Mouse (Mus musculus) CH12.LX (cell line): ENCODE measurements around the gene Gtf2h1. TPM values are rescaled to one million over a fixed set of nuclear protein-coding genes. Genes with fewer than 3 reads are reported as not detected.

Source experiments
- DNase-seq: peaks from one replicate; pipeline ENCODE4 v3.0.0-alpha.2; 2013; ENCODE audit errors: extremely low read depth
- H3K27ac ChIP-seq: 2 replicates; pipeline ENCODE4 v1.5.1; 2012; ENCODE audit warnings: low read depth, mild to moderate bottlenecking, control low read depth, moderate library complexity; ENCODE audit not compliant: insufficient read depth
- H3K27me3 ChIP-seq: replicated peaks from 2 replicates; pipeline ENCODE3; 2012; ENCODE audit warnings: inconsistent platforms
- H3K36me3 ChIP-seq, 2 experiments: replicated peaks in 1 of 2; 2 replicates each; pipeline versions ENCODE3 to v1.6.1; 2012; ENCODE audit warnings: inconsistent platforms in 1 of 2, low read length in 1 of 2, mild to moderate bottlenecking in 1 of 2, mixed read lengths in 1 of 2, moderate library complexity in 1 of 2; ENCODE audit not compliant: control insufficient read depth in 1 of 2, insufficient read depth in 1 of 2
- H3K4me1 ChIP-seq, 2 experiments: 2 replicates each; pipeline ENCODE4 v1.6.1; 2012; ENCODE audit warnings: inconsistent platforms in 1 of 2, moderate library complexity in 1 of 2; ENCODE audit not compliant: insufficient read depth in 2 of 2, control insufficient read depth in 1 of 2
- H3K4me2 ChIP-seq: 2 replicates; pipeline ENCODE4 v1.6.1; 2012; ENCODE audit warnings: low read depth, mild to moderate bottlenecking, control low read depth; ENCODE audit not compliant: poor library complexity, insufficient read depth, severe bottlenecking
- H3K4me3 ChIP-seq, 3 experiments: fragments of 150-350 bp in 1 of 3; sonication (generic) in 1 of 3; replicated peaks in 1 of 3; 2 replicates each; pipeline versions ENCODE3 to v1.5.1; 2011 to 2012; ENCODE audit warnings: low read depth in 2 of 3, low read length in 2 of 3, mild to moderate bottlenecking in 2 of 3, moderate library complexity in 2 of 3, control low read depth in 1 of 3, improper control_type of control experiment in 1 of 3, inconsistent platforms in 1 of 3, mixed read lengths in 1 of 3; ENCODE audit not compliant: poor library complexity in 1 of 3
- H3K79me2 ChIP-seq: replicated peaks from 2 replicates; pipeline ENCODE4 v1.6.1; 2012; ENCODE audit warnings: mild to moderate bottlenecking, moderate library complexity; ENCODE audit not compliant: control insufficient read depth, poor library complexity, insufficient read depth, severe bottlenecking; ENCODE audit errors: extremely low read depth
- H3K9ac ChIP-seq: 2 replicates; pipeline ENCODE4 v1.6.1; 2012; ENCODE audit warnings: low read depth, mild to moderate bottlenecking, control low read depth, moderate library complexity; ENCODE audit not compliant: insufficient read depth
- H3K9me3 ChIP-seq: replicated peaks from 2 replicates; pipeline ENCODE3; 2012; ENCODE audit warnings: low read length, inconsistent platforms, mixed read lengths
- BHLHE40 ChIP-seq: IDR thresholded peaks from 2 replicates; pipeline ENCODE4 v1.6.1; 2011; ENCODE audit warnings: mild to moderate bottlenecking, low read depth, low read length, improper control_type of control experiment
- CHD1 ChIP-seq: IDR thresholded peaks from 2 replicates; pipeline ENCODE4 v1.6.1; 2012; ENCODE audit warnings: low read depth, low read length, improper control_type of control experiment, inconsistent platforms
- ELF1 ChIP-seq: IDR thresholded peaks from 2 replicates; pipeline ENCODE4 v1.6.1; 2014; ENCODE audit warnings: low read depth, mild to moderate bottlenecking, inconsistent platforms, low read length, improper control_type of control experiment
- EP300 ChIP-seq: IDR thresholded peaks from 2 replicates; pipeline ENCODE4 v1.6.1; 2011; ENCODE audit warnings: low read length, improper control_type of control experiment
- ETS1 ChIP-seq: conservative IDR thresholded peaks from 2 replicates; pipeline ENCODE4 v1.6.1; 2012; ENCODE audit warnings: low read depth, mild to moderate bottlenecking, inconsistent platforms, low read length, improper control_type of control experiment, moderate library complexity
- HCFC1 ChIP-seq: IDR thresholded peaks from 2 replicates; pipeline ENCODE4 v1.6.1; 2012; ENCODE audit warnings: low read depth, mild to moderate bottlenecking, inconsistent platforms, low read length, improper control_type of control experiment
- JUN ChIP-seq: IDR thresholded peaks from 2 replicates; pipeline ENCODE4 v1.6.1; 2011; ENCODE audit warnings: low read depth, mild to moderate bottlenecking, low read length, improper control_type of control experiment, moderate library complexity; ENCODE audit not compliant: insufficient read depth
- JUND ChIP-seq: conservative IDR thresholded peaks from 2 replicates; pipeline ENCODE4 v1.6.1; 2011; ENCODE audit warnings: low read depth, low read length, improper control_type of control experiment
- KAT2A ChIP-seq: IDR thresholded peaks from 2 replicates; pipeline ENCODE4 v1.6.1; 2012; ENCODE audit warnings: low read length, improper control_type of control experiment, inconsistent platforms; ENCODE audit not compliant: insufficient replicate concordance
- MAFK ChIP-seq: IDR thresholded peaks from 2 replicates; pipeline ENCODE4 v1.6.1; 2011; ENCODE audit warnings: low read length, improper control_type of control experiment; ENCODE audit not compliant: insufficient replicate concordance
- MAX ChIP-seq: IDR thresholded peaks from 2 replicates; pipeline ENCODE4 v1.6.1; 2011; ENCODE audit warnings: low read length, improper control_type of control experiment
- MAZ ChIP-seq: IDR thresholded peaks from 2 replicates; pipeline ENCODE4 v1.6.1; 2012; ENCODE audit warnings: low read depth, mild to moderate bottlenecking, inconsistent platforms, low read length, improper control_type of control experiment, moderate library complexity
- MEF2A ChIP-seq: IDR thresholded peaks from 2 replicates; pipeline ENCODE4 v1.6.1; 2014; ENCODE audit warnings: low read depth, mild to moderate bottlenecking, inconsistent platforms, low read length, improper control_type of control experiment, borderline replicate concordance
- MYC ChIP-seq: IDR thresholded peaks from 2 replicates; pipeline ENCODE4 v1.6.1; 2011; ENCODE audit warnings: low read depth, mild to moderate bottlenecking, improper control_type of control experiment, low read length
- NRF1 ChIP-seq: IDR thresholded peaks from 2 replicates; pipeline ENCODE4 v1.6.1; 2014; ENCODE audit warnings: low read depth, mild to moderate bottlenecking, inconsistent platforms, low read length, improper control_type of control experiment, moderate library complexity
- PAX5 ChIP-seq: IDR thresholded peaks from 2 replicates; pipeline ENCODE4 v1.6.1; 2012; ENCODE audit warnings: low read length, inconsistent platforms, mixed read lengths
- POLR2AphosphoS2 ChIP-seq: IDR thresholded peaks from 2 replicates; pipeline ENCODE4 v1.6.1; 2011; ENCODE audit warnings: low read depth, low read length, improper control_type of control experiment
- RAD21 ChIP-seq: IDR thresholded peaks from 2 replicates; pipeline ENCODE4 v1.6.1; 2011; ENCODE audit warnings: low read depth, mild to moderate bottlenecking, low read length, improper control_type of control experiment, moderate library complexity
- SIN3A ChIP-seq: IDR thresholded peaks from 2 replicates; pipeline ENCODE4 v1.6.1; 2012; ENCODE audit warnings: low read length, improper control_type of control experiment, inconsistent platforms
- TCF12 ChIP-seq: IDR thresholded peaks from 2 replicates; pipeline ENCODE4 v1.6.1; 2014; ENCODE audit warnings: low read depth, mild to moderate bottlenecking, inconsistent platforms, low read length, improper control_type of control experiment
- UBTF ChIP-seq: IDR thresholded peaks from 2 replicates; pipeline ENCODE4 v1.6.1; 2012; ENCODE audit warnings: low read depth, mild to moderate bottlenecking, inconsistent platforms, low read length, improper control_type of control experiment, moderate library complexity
- USF1 ChIP-seq: IDR thresholded peaks from 2 replicates; pipeline ENCODE4 v1.6.1; 2014; ENCODE audit warnings: low read depth, mild to moderate bottlenecking, inconsistent platforms, low read length, improper control_type of control experiment
- ZC3H11A ChIP-seq: IDR thresholded peaks from 2 replicates; pipeline ENCODE4 v1.6.1; 2012; ENCODE audit warnings: low read depth, mild to moderate bottlenecking, inconsistent platforms, low read length, improper control_type of control experiment
- ZKSCAN1 ChIP-seq: IDR thresholded peaks from 2 replicates; pipeline ENCODE4 v1.6.1; 2012; ENCODE audit warnings: low read depth, inconsistent platforms, low read length, improper control_type of control experiment, borderline replicate concordance
- ZMIZ1 ChIP-seq: IDR thresholded peaks from 2 replicates; pipeline ENCODE4 v1.6.1; 2012; ENCODE audit warnings: low read depth, mild to moderate bottlenecking, inconsistent platforms, low read length, improper control_type of control experiment
- dilution Hi-C: fragments of 300-500 bp; cut with MboI; formaldehyde crosslinking; loops from 2 replicates; pipeline ENCODE4 v1.14.3; 2020; ENCODE audit warnings: low sequenced_read_pairs; ENCODE audit not compliant: extremely low pct_unique_long_range_greater_than_20kb, extremely low pct_ligation_motif_present
- in situ Hi-C: fragments of 300-500 bp; cut with MboI; formaldehyde crosslinking; loops from 3 replicates; pipeline ENCODE4 v1.14.3; 2019; ENCODE audit warnings: low sequenced_read_pairs, low pct_ligation_motif_present, low pct_unique_long_range_greater_than_20kb, mixed read lengths
- polyA plus RNA-seq: library from polyadenylated mRNA; unstranded; fragments of >175 nt; gene quantifications from 2 replicates; pipeline ENCODE4 v1.2.1, GENCODE M21; 2012; ENCODE audit warnings: low read depth; ENCODE audit not compliant: insufficient read length
- total RNA-seq, 2 experiments: library from RNA; depleted of rRNA; stranded (reverse); fragments of 300-350 nt in 1 of 2; fragments of >200 nt in 1 of 2; gene quantifications; 2 replicates each; pipeline ENCODE4 v1.2.3; 2012 to 2014

The Gtf2h1 gene
- total and polyA plus RNA-seq, 3 experiments = 79.2 to 172 (median 161) TPM

- Histone ChIP-seq H3K4me2 (no peak overlapping the region), H3K79me2 (no peaks in the 10 kb centered on the region), H3K36me3 (no peaks in the 10 kb centered on the region), H3K27ac (no peak overlapping the region), H3K9me3 (no peaks in the 10 kb centered on the region), H3K4me3 (no peak overlapping the region), H3K27me3 (no peaks in the 10 kb centered on the region), H3K9ac (no peak overlapping the region)
- in situ Hi-C loops (no loop called here), dilution Hi-C loops (no loop called here)
- no peak for TF ChIP-seq PAX5
- TF ChIP-seq JUN = no peak
- TF ChIP-seq NRF1 = no peak
- no peak for TF ChIP-seq ZC3H11A
- no peak for TF ChIP-seq ZKSCAN1
- no peak for TF ChIP-seq EP300
- no peak for TF ChIP-seq USF1
- TF ChIP-seq MEF2A = no peak
- no peak for TF ChIP-seq ZMIZ1
- no peak for TF ChIP-seq ELF1
- TF ChIP-seq JUND = no peak
- TF ChIP-seq ETS1 = no peak
- TF ChIP-seq CHD1 = no peak
- no peak for TF ChIP-seq TCF12
- TF ChIP-seq KAT2A = no peak
- TF ChIP-seq UBTF = no peak
- no peak for TF ChIP-seq MAX
- TF ChIP-seq POLR2AphosphoS2 = no peak
- no peak for TF ChIP-seq MAFK
- no peak for TF ChIP-seq BHLHE40
- TF ChIP-seq, all 38 proteins: peak for 0
- no peak for DNase-seq
- H3K4me1 ChIP-seq = peaks cover 5 to 32% of the 10 kb centered on the region in 2 experiments; a peak in 3 of 4 replicates
These were observed 41.2 kb downstream of the Gtf2h1 start for GRCm38 (mm10) chr7:46837073-46837472.

GRCm38 (mm10) chr7:46838104-46838671 lies 42.3 kb downstream of the Gtf2h1 start:
- Histone ChIP-seq H3K4me3 (no peak overlapping the region), H3K27me3 (no peaks in the 10 kb centered on the region), H3K9ac (no peak overlapping the region), H3K4me1 (peaks cover 5 to 32% of the 10 kb centered on the region in 2 experiments; a peak in 3 of 4 replicates), H3K9me3 (no peaks in the 10 kb centered on the region), H3K36me3 (no peaks in the 10 kb centered on the region), H3K27ac (no peak overlapping the region), H3K4me2 (no peak overlapping the region), H3K79me2 (no peaks in the 10 kb centered on the region)
- dilution Hi-C loops = no loop called here
- no peak for TF ChIP-seq UBTF
- no peak for TF ChIP-seq SIN3A
- no peak for TF ChIP-seq MYC
- no peak for TF ChIP-seq HCFC1
- no peak for TF ChIP-seq ZKSCAN1
- no peak for TF ChIP-seq POLR2AphosphoS2
- no peak for TF ChIP-seq MAZ
- TF ChIP-seq RAD21 = no peak
- in situ Hi-C loops = no loop called here
- no peak for DNase-seq
